19 mouse cellular contexts compared by ENCODE assay signal in genomic region chr5:66190481-66191184, GRCm38 (mm10). TPM values are rescaled to one million over a fixed set of nuclear protein-coding genes. Genes with fewer than 3 reads are reported as not detected.
A peak's percentile ranks its signal among the peaks of the same experiment; 100 is the strongest.
DNase-seq lines count a peak whose midpoint lies in the region; ATAC-seq and TF ChIP-seq lines count a peak whose summit lies in the region.
"Had no signal": no experiment of that assay in that cellular context is flagged by ENCODE, and none has a peak within 500 bp of the region (broad histone marks: within the 10 kb centered on the region; RNA-seq: fewer than 3 reads in every experiment).

No protein-coding gene starts in this region.

- H3K27ac ChIP-seq in embryonic facial prominence, embryonic 14.5 days (replicated peaks; ENCODE audit: low read depth, low read length) = no peak overlapping the region
- no peak overlapping the region for H3K27ac ChIP-seq in embryonic facial prominence, embryonic 10.5 days (replicated peaks)
- H3K27ac ChIP-seq in liver, embryonic 11.5 days (ENCODE audit: low read depth, low read length) = no peak overlapping the region
- H3K27ac ChIP-seq in layer of hippocampus, adult 2 months = no peak overlapping the region
- H3K27ac ChIP-seq: forebrain, embryonic 13.5 days; hindbrain, postnatal 0 days; limb, embryonic 15.5 days had no signal

- no peaks in the 10 kb centered on the region for H3K27me3 ChIP-seq in embryonic facial prominence, embryonic 14.5 days (replicated peaks; ENCODE audit: control insufficient read depth, insufficient read depth, low read length)
- no peaks in the 10 kb centered on the region for H3K27me3 ChIP-seq in embryonic facial prominence, embryonic 10.5 days (replicated peaks; ENCODE audit: low read depth, poor library complexity, severe bottlenecking)
- no peaks in the 10 kb centered on the region for H3K27me3 ChIP-seq in liver, embryonic 11.5 days (replicated peaks; ENCODE audit: control insufficient read depth, insufficient read depth, low read length)
- H3K27me3 ChIP-seq: forebrain, embryonic 13.5 days; limb, embryonic 15.5 days had no signal

- H3K9me3 ChIP-seq in embryonic facial prominence, embryonic 14.5 days (ENCODE audit: control insufficient read depth, low read length) = no peaks in the 10 kb centered on the region
- no peaks in the 10 kb centered on the region for H3K9me3 ChIP-seq in embryonic facial prominence, embryonic 10.5 days
- no peaks in the 10 kb centered on the region for H3K9me3 ChIP-seq in liver, embryonic 11.5 days (ENCODE audit: control insufficient read depth, low read length)
- H3K9me3 ChIP-seq: forebrain, embryonic 13.5 days; limb, embryonic 15.5 days had no signal

- H3K4me3 ChIP-seq in embryonic facial prominence, embryonic 14.5 days (ENCODE audit: low read depth, low read length) = no peak overlapping the region
- H3K4me3 ChIP-seq in embryonic facial prominence, embryonic 10.5 days = no peak overlapping the region
- H3K4me3 ChIP-seq in liver, embryonic 11.5 days (ENCODE audit: low read depth, low read length) = no peak overlapping the region
- H3K4me3 ChIP-seq in layer of hippocampus, adult 2 months = no peak overlapping the region
- H3K4me3 ChIP-seq: forebrain, embryonic 13.5 days; limb, embryonic 15.5 days had no signal

- H3K36me3 ChIP-seq in embryonic facial prominence, embryonic 14.5 days (ENCODE audit: control insufficient read depth, insufficient read depth, low read length) = no peaks in the 10 kb centered on the region
- H3K36me3 ChIP-seq in embryonic facial prominence, embryonic 10.5 days (replicated peaks) = no peaks in the 10 kb centered on the region
- H3K36me3 ChIP-seq in liver, embryonic 11.5 days (ENCODE audit: control insufficient read depth, insufficient read depth, low read length) = no peaks in the 10 kb centered on the region
- H3K36me3 ChIP-seq: limb, embryonic 15.5 days had no signal

- H3K4me2 ChIP-seq in embryonic facial prominence, embryonic 14.5 days (ENCODE audit: low read depth, low read length) = no peak overlapping the region
- H3K4me2 ChIP-seq in liver, embryonic 11.5 days = no peak overlapping the region
- H3K4me2 ChIP-seq: forebrain, embryonic 13.5 days; heart, embryonic 11.5 days; limb, embryonic 15.5 days; lung, embryonic 14.5 days had no signal

- peak; percentile 24 for DNase-seq in embryonic facial prominence, embryonic 14.5 days (ENCODE audit: low spot score)
- DNase-seq in embryonic facial prominence, embryonic 10.5 days (ENCODE audit: low spot score) = no peak
- peak; percentile 29 for DNase-seq in right cerebral cortex, adult 18-20 months
- no peak for DNase-seq in right cerebral cortex, postnatal 10 days (ENCODE audit: low spot score in 2 of 2)
- DNase-seq in ES-CJ7 (ENCODE audit: low read depth, low spot score) = peak; percentile 66
- DNase-seq in lung, postnatal 36 days = peak; percentile 53
- DNase-seq in liver, embryonic 11.5 days (ENCODE audit: low spot score) = no peak
- DNase-seq in layer of hippocampus, adult 2 months (ENCODE audit: low spot score in 2 of 2) = no peak
- DNase-seq: adrenal gland, postnatal 14 days; cerebellum, adult 9-10 months; gastrocnemius, postnatal 10 days; kidney, adult 2 months; layer of hippocampus, postnatal 36 days; lung, embryonic 14.5 days had no signal

- no peaks in the 10 kb centered on the region for H3K4me1 ChIP-seq in embryonic facial prominence, embryonic 14.5 days (ENCODE audit: control insufficient read depth, insufficient read depth, low read length)
- 0 out of 2 replicates have a peak, but pooled peaks cover 4% of the 10 kb centered on the region for H3K4me1 ChIP-seq in embryonic facial prominence, embryonic 10.5 days
- H3K4me1 ChIP-seq in liver, embryonic 11.5 days (replicated peaks; ENCODE audit: control insufficient read depth, insufficient read depth, low read length) = no peaks in the 10 kb centered on the region
- H3K4me1 ChIP-seq: forebrain, embryonic 13.5 days; limb, embryonic 15.5 days had no signal

- WGBS in embryonic facial prominence, embryonic 14.5 days = 71% methylated on average over 16 of the region's 16 CpGs
- 83% methylated on average over 16 of the region's 16 CpGs for WGBS in embryonic facial prominence, embryonic 10.5 days
- WGBS in liver, embryonic 11.5 days = 72% methylated on average over 16 of the region's 16 CpGs

- no peak overlapping the region for H3K9ac ChIP-seq in embryonic facial prominence, embryonic 14.5 days (ENCODE audit: low read depth, low read length)
- H3K9ac ChIP-seq in liver, embryonic 11.5 days (ENCODE audit: low read depth, low read length) = no peak overlapping the region
- H3K9ac ChIP-seq: forebrain, embryonic 13.5 days; limb, embryonic 15.5 days; lung, embryonic 14.5 days had no signal

- ATAC-seq in embryonic facial prominence, embryonic 14.5 days (ENCODE audit: low read depth) = peak; percentile 71; the same call in 1 of the 2 replicates
- no peak for ATAC-seq in liver, embryonic 11.5 days (replicated peaks; ENCODE audit: low FRiP score)
- ATAC-seq: forebrain, embryonic 13.5 days; hindbrain, postnatal 0 days had no signal

- no peak for TF ChIP-seq CTCF in layer of hippocampus, adult 2 months (conservative IDR thresholded peaks at IDR 0.05)

RNA-seq across cellular contexts. Expression of gene Rbm47, which starts 17.7 kb away (rescaled TPM):
- 6.7 and 10.4 TPM in 2 replicates for polyA plus RNA-seq in embryonic facial prominence, embryonic 14.5 days (2014; fragmentation: Nextera tagmentation; extraction: Ambion mirVana)
- 3.2 and 4.4 TPM in 2 replicates for polyA plus RNA-seq in embryonic facial prominence, embryonic 10.5 days (2016; fragmentation: Nextera tagmentation; extraction: Ambion mirVana)
- 13.5 and 13.9 TPM in 2 replicates for polyA plus RNA-seq in liver, embryonic 11.5 days (2014; fragmentation: Nextera tagmentation; extraction: Ambion mirVana)
- 1 to 10 TPM; 1.7 TPM for total RNA-seq in layer of hippocampus, adult 2 months (2021)
- total RNA-seq: MEL had no signal

Comparison
In these comparisons a context has a peak if more than half of its experiments do, and no peak if none do; other contexts are left out.
1. DNase-seq: peak in embryonic facial prominence, embryonic 14.5 days (single experiment), right cerebral cortex, adult 18-20 months (single experiment), ES-CJ7 (single experiment) and lung, postnatal 36 days (single experiment); none in embryonic facial prominence, embryonic 10.5 days (single experiment), right cerebral cortex, postnatal 10 days (0 of 2), liver, embryonic 11.5 days (single experiment) and layer of hippocampus, adult 2 months (0 of 2).